Mouse (Mus musculus): ENCODE measurements around the gene Serpina3b. TPM values are rescaled to one million over a fixed set of nuclear protein-coding genes. Genes with fewer than 3 reads are reported as not detected.

Gene Serpina3b
- not detected for polyA plus RNA-seq (2015; fragmentation: Illumina TruSeq; extraction: RNeasy Lipid Tissue Mini Kit (QIAGEN cat#74804); ENCODE audit: insufficient read depth, low read depth, low replicate concordance)

GRCm38 (mm10) chr12:104127696-104128095 is at the start of gene Serpina3b:
TSS of gene Serpina3b (plus strand) at chr12:104127996.

GRCm38 (mm10) chr12:104100768-104101167 is 27.0 kb upstream of the Serpina3b start, which contains the start of gene Serpina5:
TSS of gene Serpina5 (plus strand) at chr12:104101113.

GRCm38 (mm10) chr12:104112333-104112732 is 15.5 kb upstream of the Serpina3b start, which contains the start of gene Serpina3a:
TSS of gene Serpina3a (plus strand) at chr12:104112724.

GRCm38 (mm10) chr12:104153656-104154055 is 25.9 kb downstream of the Serpina3b start, which contains the start of gene Serpina3c:
TSS of gene Serpina3c (minus strand) at chr12:104153870.

Other genes with a start within 250 kb of the Serpina3b start
- gene Serpina1c, start 223.1 kb upstream of the Serpina3b start, polyA plus RNA-seq (2015; fragmentation: Illumina TruSeq; extraction: RNeasy Lipid Tissue Mini Kit (QIAGEN cat#74804); ENCODE audit: insufficient read depth, low read depth, low replicate concordance): not detected
- not detected for gene Serpina1e, start 169.0 kb upstream of the Serpina3b start, polyA plus RNA-seq (2015; fragmentation: Illumina TruSeq; extraction: RNeasy Lipid Tissue Mini Kit (QIAGEN cat#74804); ENCODE audit: insufficient read depth, low read depth, low replicate concordance)
- gene Serpina11, start 138.0 kb upstream of the Serpina3b start, polyA plus RNA-seq (2015; fragmentation: Illumina TruSeq; extraction: RNeasy Lipid Tissue Mini Kit (QIAGEN cat#74804); ENCODE audit: insufficient read depth, low read depth, low replicate concordance): not detected
- gene Serpina9, start 114.2 kb upstream of the Serpina3b start, polyA plus RNA-seq (2015; fragmentation: Illumina TruSeq; extraction: RNeasy Lipid Tissue Mini Kit (QIAGEN cat#74804); ENCODE audit: insufficient read depth, low read depth, low replicate concordance): not detected
- gene Serpina12, start 83.6 kb upstream of the Serpina3b start, polyA plus RNA-seq (2015; fragmentation: Illumina TruSeq; extraction: RNeasy Lipid Tissue Mini Kit (QIAGEN cat#74804); ENCODE audit: insufficient read depth, low read depth, low replicate concordance): not detected
- gene Serpina5, start 26.9 kb upstream of the Serpina3b start, polyA plus RNA-seq (2015; fragmentation: Illumina TruSeq; extraction: RNeasy Lipid Tissue Mini Kit (QIAGEN cat#74804); ENCODE audit: insufficient read depth, low read depth, low replicate concordance): not detected
- gene Serpina3a, start 15.3 kb upstream of the Serpina3b start, polyA plus RNA-seq (2015; fragmentation: Illumina TruSeq; extraction: RNeasy Lipid Tissue Mini Kit (QIAGEN cat#74804); ENCODE audit: insufficient read depth, low read depth, low replicate concordance): not detected
- gene Serpina3c, start 25.9 kb downstream of the Serpina3b start, polyA plus RNA-seq (2015; fragmentation: Illumina TruSeq; extraction: RNeasy Lipid Tissue Mini Kit (QIAGEN cat#74804); ENCODE audit: insufficient read depth, low read depth, low replicate concordance): 0.48 TPM
- gene Serpina3f, start 86.5 kb downstream of the Serpina3b start, polyA plus RNA-seq (2015; fragmentation: Illumina TruSeq; extraction: RNeasy Lipid Tissue Mini Kit (QIAGEN cat#74804); ENCODE audit: insufficient read depth, low read depth, low replicate concordance): not detected
- gene Serpina3g, start 108.2 kb downstream of the Serpina3b start, polyA plus RNA-seq (2015; fragmentation: Illumina TruSeq; extraction: RNeasy Lipid Tissue Mini Kit (QIAGEN cat#74804); ENCODE audit: insufficient read depth, low read depth, low replicate concordance): not detected
- gene Serpina3i, start 135.1 kb downstream of the Serpina3b start, polyA plus RNA-seq (2015; fragmentation: Illumina TruSeq; extraction: RNeasy Lipid Tissue Mini Kit (QIAGEN cat#74804); ENCODE audit: insufficient read depth, low read depth, low replicate concordance): not detected
- not detected for gene Serpina3j, start 186.6 kb downstream of the Serpina3b start, polyA plus RNA-seq (2015; fragmentation: Illumina TruSeq; extraction: RNeasy Lipid Tissue Mini Kit (QIAGEN cat#74804); ENCODE audit: insufficient read depth, low read depth, low replicate concordance)
- gene Serpina3k, start 210.5 kb downstream of the Serpina3b start, polyA plus RNA-seq (2015; fragmentation: Illumina TruSeq; extraction: RNeasy Lipid Tissue Mini Kit (QIAGEN cat#74804); ENCODE audit: insufficient read depth, low read depth, low replicate concordance): not detected
- gene Serpina3m, start 210.5 kb downstream of the Serpina3b start, polyA plus RNA-seq (2015; fragmentation: Illumina TruSeq; extraction: RNeasy Lipid Tissue Mini Kit (QIAGEN cat#74804); ENCODE audit: insufficient read depth, low read depth, low replicate concordance): not detected

Measured in pancreas, adult 10 weeks (tissue).